Mouse (Mus musculus) megakaryocyte, embryonic 14.5 days (primary cell): ENCODE data around the gene Syt11.

Source experiments
- FLI1 ChIP-seq: IDR thresholded peaks from 2 replicates; pipeline ENCODE4 v1.6.1; 2012; ENCODE audit warnings: low read length, inconsistent platforms, mixed read lengths
- GATA1 ChIP-seq: IDR thresholded peaks from 3 replicates; pipeline ENCODE4 v1.6.1; 2012; ENCODE audit warnings: mixed read lengths, low read length, inconsistent platforms, borderline replicate concordance

GRCm38 (mm10) chr3:88698834-88699233 lies 76.1 kb downstream of the Syt11 start:
- TF ChIP-seq GATA1 (no peak), FLI1 (no peak)
